Mouse (Mus musculus): ENCODE measurements around the gene Gtpbp6.
"Not testable (repeated sequence)": the region's sequence is repeated elsewhere in the genome, so short reads cannot be mapped to it uniquely, and the experiment has no call there.

Gene Gtpbp6

GRCm38 (mm10) chr5:110100921-110101631 lies 6.9 kb downstream of the Gtpbp6 start:
- no peak for DNase-seq (ENCODE audit: low read depth)

- DNase-seq (ENCODE audit: low read depth) = no peak
Observed at GRCm38 (mm10) chr5:110099656-110100580, 8.1 kb downstream of the Gtpbp6 start, which contains the start of gene Plcxd1. Plcxd1 (plus strand) TSS chr5:110099969.

- DNase-seq (ENCODE audit: low read depth) = no peak
Observed at GRCm38 (mm10) chr5:110098991-110099477, 9.0 kb downstream of the Gtpbp6 start.

GRCm38 (mm10) chr5:110094847-110095213 lies 13.2 kb downstream of the Gtpbp6 start:
- no peak for DNase-seq (ENCODE audit: low read depth)

GRCm38 (mm10) chr5:110094030-110094846 lies 13.8 kb downstream of the Gtpbp6 start, which contains the start of gene Gm35315:
Gm35315 (minus strand) TSS chr5:110094420.
- DNase-seq (ENCODE audit: low read depth) = peak; percentile 95

GRCm38 (mm10) chr5:110091546-110091945 lies 16.5 kb downstream of the Gtpbp6 start:
- no peak for DNase-seq (ENCODE audit: low read depth)

GRCm38 (mm10) chr5:110086161-110086866 lies 21.7 kb downstream of the Gtpbp6 start:
- no peak for DNase-seq (ENCODE audit: low read depth)

- no peak for DNase-seq (ENCODE audit: low read depth)
Observed at GRCm38 (mm10) chr5:110082961-110083360, 25.0 kb downstream of the Gtpbp6 start.

- not testable (repeated sequence) for DNase-seq (ENCODE audit: low read depth)
Observed at GRCm38 (mm10) chr5:110072413-110072812, 35.6 kb downstream of the Gtpbp6 start, which contains the start of gene Gm17655. Gm17655 (minus strand) TSS chr5:110072513.

GRCm38 (mm10) chr5:110057637-110058408 lies 50.2 kb downstream of the Gtpbp6 start:
- peak; percentile 82 for DNase-seq (ENCODE audit: low read depth)
